Mouse (Mus musculus) testis, postnatal 14 days (tissue): Measurements from ENCODE around the gene Dock11.

Experiments
- DNase-seq: peaks from one replicate; pipeline ENCODE4 v3.0.0; 2021; ENCODE audit warnings: low spot score

Dock11 gene

DNA sequence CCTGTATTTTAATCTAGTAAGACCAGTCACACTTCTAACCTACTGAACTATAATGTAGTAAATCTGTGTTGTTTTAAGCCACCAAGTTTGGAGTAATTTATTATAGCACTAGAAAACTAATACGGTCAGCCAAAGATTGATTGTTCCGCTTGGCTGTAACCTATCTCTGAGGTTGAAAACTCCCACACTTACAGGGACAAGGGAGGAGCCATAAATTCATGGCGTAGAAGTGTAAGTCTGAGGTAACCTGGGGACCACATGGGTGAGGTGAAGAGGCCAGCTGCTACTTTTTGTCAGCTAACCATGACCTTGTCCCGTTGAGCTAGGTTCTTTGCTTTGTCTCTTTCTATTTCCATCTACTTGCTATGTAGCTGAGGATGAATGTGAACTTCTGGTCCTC lies 61.5 kb downstream of the Dock11 start:
- DNase-seq: no peak

- DNase-seq: no peak
Observed at GRCm38 (mm10) chrX:35951945-35952344, 63.3 kb downstream of the Dock11 start.

DNA sequence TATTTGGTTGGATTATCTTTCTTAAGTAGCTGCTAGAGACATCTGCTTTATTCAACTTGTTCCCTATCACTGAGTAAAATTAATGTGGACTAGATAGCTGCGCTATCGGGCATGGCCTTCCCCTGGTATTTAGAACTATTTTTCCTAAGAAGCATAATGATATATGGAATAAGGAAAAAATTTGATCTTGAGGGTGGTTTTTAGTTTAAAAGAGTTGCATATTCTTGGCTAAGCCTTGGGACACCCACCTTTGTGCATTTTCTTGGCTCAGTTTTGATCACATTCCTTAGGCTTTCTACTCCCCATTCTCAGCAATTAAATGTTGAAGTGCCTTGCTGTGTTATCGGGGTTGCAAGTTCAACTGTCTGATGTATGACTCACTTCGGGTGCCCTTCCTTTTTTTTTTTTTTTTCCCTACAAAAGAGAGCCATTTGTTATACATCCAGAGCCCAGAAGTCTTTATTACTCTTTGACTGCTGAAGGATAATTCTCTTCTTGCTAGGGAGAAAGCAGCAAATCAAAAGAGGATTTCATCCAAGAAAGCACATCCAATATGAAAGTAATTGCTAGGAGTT lies 64.0 kb downstream of the Dock11 start:
- DNase-seq: no peak

- no peak for DNase-seq
Observed at GRCm38 (mm10) chrX:35956236-35956635, 67.6 kb downstream of the Dock11 start.

DNA sequence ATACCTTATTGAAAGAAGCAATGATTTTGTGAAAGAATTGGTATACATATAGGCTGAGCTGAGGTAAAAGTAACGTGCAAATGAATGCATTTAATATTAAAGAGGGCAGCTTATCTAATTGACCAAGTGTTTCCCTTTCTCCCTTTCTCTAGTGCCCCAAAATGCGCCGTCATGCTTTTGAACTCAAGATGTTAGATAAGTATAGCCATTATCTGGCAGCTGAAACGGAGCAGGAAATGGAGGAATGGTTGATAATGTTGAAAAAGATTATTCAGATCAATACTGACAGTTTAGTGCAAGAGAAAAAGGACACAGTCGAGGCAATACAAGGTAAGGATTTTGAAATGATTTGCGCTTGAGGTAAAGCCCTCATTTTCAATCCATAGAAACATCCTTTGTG lies 74.5 kb downstream of the Dock11 start:
- DNase-seq: no peak

DNA sequence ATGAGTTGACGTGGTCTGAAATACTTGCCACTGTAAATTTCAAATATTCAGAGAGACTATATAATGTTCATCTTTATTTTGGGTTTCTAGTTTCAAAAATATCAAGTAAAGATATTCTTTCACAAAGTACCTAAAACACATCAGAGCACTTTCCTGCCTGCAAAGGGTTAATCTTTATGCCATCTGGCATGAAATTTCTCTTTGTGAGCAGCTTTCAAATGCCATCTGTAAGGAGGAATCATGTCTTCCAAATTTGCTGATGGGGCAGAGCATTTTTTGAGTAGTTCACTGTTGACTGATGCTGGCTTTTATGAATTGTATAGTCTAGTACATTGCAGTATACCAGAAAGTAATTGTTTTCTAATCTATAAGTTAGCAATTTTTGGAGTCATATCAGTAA lies 80.6 kb downstream of the Dock11 start:
- no peak for DNase-seq

DNA sequence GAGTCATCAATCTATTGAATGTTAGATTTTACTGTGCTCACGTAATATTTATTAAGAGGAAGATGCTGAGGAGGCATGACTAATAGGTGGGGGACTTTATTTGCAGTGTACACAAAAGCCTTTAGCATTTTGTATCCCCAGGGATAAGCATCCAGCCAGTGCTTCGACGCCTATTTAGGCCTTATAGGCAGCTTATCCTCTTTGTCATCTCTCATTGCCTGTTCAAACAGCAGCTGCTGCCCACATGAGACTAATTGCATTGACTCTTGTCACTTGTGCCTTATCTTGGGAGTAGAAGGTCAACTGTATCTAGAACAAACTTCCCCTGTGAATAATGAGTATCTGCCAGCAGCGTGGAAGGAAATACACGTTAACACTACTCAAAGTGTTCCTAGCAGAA lies 88.0 kb downstream of the Dock11 start:
- no peak for DNase-seq

DNA sequence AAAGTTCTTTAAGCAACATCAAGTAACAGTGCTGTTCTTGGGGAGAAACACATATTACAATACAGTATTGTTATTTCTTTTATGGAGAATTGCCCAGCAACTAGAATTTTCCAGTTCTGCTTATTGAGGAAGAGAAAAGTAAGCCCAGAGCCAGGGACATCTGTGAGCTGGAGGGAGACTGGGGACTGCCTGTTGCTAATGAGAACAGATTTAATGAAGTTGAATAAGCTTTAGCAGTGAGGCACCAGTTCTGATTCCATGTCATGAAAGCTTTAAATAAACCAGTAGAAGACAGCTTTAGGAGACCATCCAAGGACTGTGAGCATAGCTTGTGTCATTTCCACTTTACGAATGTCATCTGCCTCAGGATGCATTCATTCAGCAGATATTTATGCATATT lies 99.3 kb downstream of the Dock11 start:
- DNase-seq: no peak

DNA sequence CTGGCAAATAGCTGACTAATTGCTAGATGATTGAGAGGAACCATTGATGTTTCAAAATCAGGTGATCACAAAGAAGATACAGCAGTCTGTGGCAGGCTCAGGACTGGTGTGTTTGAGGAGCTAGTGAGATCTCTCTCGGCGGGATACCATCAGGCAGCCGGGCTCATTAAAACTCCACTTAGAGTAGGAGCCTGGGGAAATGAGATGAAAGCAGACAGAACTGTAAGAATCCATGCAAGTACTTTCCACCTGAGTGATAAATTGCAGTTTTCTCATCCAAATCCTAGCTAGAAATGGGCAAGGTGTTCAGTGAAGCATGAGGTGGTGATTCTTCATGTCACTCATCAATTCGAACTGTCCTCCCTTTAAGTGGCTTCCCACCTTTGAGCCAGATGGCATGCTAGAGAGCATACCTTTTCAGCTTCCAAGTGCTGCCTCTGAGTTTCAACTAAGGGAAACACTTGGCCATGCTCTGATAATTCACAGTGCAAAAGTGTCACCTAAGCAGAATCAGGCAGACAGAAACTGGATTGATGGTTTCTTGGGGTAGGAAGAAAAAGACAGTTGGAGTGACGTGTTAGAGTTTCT lies 102.0 kb downstream of the Dock11 start:
- DNase-seq: no peak

- DNase-seq: no peak
Observed at GRCm38 (mm10) chrX:35994226-35994625, 105.6 kb downstream of the Dock11 start.

DNA sequence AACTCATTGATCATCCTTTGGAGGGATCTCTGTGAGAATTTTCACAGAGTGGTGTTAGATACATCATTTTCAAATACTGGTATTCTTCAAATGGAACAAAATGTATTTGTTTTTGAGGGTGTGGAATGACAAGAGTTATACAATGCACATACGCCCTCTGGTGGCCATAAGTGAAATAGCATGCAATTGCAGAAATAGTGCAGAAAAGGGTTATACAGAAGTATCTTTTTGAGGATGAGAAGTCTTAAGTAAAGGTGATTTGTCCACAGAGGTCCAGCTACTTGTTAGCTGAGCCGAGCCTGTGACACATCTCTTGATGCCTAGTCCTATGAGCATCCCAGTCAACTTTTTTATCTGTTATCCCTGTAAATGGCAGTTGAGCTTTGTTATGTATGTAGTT lies 108.4 kb downstream of the Dock11 start:
- no peak for DNase-seq

GRCm38 (mm10) chrX:35997793-35998419 lies 109.3 kb downstream of the Dock11 start:
- DNase-seq: no peak

DNA sequence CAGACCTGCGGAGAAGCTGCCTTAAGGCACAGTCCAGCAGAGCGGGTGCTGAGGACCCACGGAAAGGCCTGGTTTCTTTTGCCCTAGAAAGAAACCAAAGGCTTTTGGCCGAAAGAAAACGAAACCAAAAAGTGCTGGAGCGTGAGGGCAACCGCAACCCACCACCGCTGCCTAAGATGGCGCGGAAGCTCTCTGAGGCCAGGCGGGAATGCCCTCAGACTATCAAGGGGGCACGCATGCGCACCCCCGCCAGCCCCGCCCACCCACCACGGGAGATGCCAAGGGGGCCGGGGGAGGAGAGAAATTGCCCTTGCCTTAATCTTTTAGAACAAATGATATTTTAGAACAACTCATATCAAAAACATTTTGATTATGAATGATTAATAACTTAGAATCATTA lies 137.0 kb downstream of the Dock11 start:
- DNase-seq: peak; percentile 67

- DNase-seq: no peak
Observed at GRCm38 (mm10) chrX:36031113-36031512, 142.5 kb downstream of the Dock11 start.

- DNase-seq: no peak
Observed at GRCm38 (mm10) chrX:36034045-36034444, 145.4 kb downstream of the Dock11 start.

- DNase-seq: no peak
Observed at GRCm38 (mm10) chrX:36045731-36046130, 157.1 kb downstream of the Dock11 start.

DNA sequence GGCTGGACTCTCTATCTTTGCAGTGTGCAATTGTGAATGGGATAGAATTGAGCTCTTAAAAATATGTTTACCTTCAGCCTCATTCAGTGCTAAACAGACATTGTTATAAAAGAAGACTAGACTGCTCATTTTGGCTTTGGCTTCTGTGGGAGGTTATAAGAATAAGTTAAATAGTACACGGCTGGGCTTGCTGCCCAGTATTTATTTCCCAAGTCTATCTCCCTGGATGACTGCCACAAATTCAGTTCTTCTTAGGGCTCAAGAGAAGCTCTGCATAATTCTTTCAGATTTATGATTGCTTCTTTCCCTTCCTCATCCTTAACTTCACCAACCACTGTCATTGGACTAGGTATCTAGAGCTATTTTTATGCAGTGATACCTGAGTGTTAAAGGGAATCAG lies 158.8 kb downstream of the Dock11 start:
- peak; percentile 5 for DNase-seq

DNA sequence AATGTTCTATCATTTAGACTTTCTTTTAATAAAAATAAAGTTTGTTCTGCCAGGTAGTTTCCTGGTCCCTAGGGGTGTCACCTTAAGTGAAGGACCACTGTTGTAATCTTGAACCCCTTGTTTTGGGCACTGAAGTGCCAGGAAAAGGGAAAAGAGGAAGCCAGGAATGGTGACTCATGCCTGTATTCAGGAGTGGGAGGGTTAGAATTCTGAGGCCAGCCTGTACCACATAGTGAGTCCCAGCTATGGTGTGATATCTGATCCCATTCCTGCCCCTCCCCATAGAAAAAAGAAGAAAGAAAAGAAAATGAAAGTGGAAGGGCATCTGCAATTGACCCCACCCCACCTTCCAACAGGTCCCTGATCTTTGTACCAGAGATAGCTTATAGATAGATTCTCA lies 161.7 kb downstream of the Dock11 start:
- no peak for DNase-seq

GRCm38 (mm10) chrX:36073997-36074396 lies 185.4 kb downstream of the Dock11 start:
- DNase-seq: no peak

DNA sequence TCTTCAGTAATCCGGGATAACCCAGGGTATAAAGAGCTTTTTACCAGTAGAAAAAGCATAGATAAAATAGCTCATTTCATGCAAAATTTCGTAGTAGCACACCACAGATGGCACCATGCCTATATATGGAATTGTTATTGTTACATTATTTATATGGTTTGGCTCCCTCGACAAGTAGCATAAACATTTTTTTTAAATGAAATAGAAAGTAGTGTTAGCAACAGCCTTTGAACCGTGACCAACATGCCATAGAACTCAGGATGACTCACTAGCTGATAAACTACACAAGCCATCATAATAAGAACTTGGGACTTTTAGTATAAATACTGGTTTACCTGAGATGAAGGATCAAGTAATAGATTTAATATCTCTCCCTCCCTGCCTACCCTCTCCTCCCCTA lies 188.5 kb downstream of the Dock11 start:
- DNase-seq: no peak

- DNase-seq: no peak
Observed at GRCm38 (mm10) chrX:36082917-36083316, 194.3 kb downstream of the Dock11 start.

GRCm38 (mm10) chrX:36088464-36089256 lies 200.0 kb downstream of the Dock11 start:
- DNase-seq: no peak

- DNase-seq: no peak
Observed at GRCm38 (mm10) chrX:36100883-36101282, 212.3 kb downstream of the Dock11 start.
